9 mouse cellular contexts compared by ENCODE assay signal in the genomic region with DNA sequence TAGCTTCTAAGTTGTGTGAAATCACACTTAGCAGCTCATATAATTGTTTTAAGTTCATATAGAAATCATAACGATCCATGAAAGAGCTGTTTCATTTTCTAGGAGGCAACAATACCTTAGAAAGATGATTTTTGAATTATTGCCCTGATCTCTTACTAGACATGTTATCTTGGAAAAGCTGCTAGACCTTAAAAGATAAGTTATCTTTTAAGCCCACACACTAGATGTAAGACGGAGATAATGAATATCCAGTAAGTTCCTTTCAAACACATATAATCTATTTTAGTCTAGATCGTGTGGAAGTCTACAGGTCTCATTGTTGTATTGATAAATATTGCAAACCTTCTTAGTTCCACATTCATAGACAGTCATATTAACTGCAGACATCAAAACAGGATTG. TPM values are rescaled to one million over a fixed set of nuclear protein-coding genes. Genes with fewer than 3 reads are reported as not detected.
DNase-seq lines count a peak whose midpoint lies in the region; ATAC-seq lines count a peak whose summit lies in the region.
"Had no signal": no experiment of that assay in that cellular context is flagged by ENCODE, and none has a peak within 500 bp of the region (broad histone marks: within the 10 kb centered on the region; RNA-seq: fewer than 3 reads in every experiment).

No protein-coding gene starts in this region.

- DNase-seq in lung, postnatal 36 days, result no peak
- no peak for DNase-seq in forebrain, embryonic 10.5 days (ENCODE audit: extremely low spot score, low spot score)
- no peak for DNase-seq in retina, embryonic 14.5 days (ENCODE audit: low spot score)
- DNase-seq in left cerebral cortex, adult 11 months (ENCODE audit: low spot score), result no peak
- DNase-seq in left cerebral cortex, postnatal 10 days (ENCODE audit: extremely low spot score in 1 of 2, low spot score in 2 of 2), result no peak
- DNase-seq: adrenal gland, postnatal 10 days had no signal

- peaks cover 9% of the 10 kb centered on the region; the same call in 1 of the 2 replicates for H3K4me1 ChIP-seq in lung, embryonic 16.5 days (replicated peaks; ENCODE audit: control insufficient read depth, insufficient read depth, low read length)
- H3K4me1 ChIP-seq in forebrain, embryonic 10.5 days, result peaks cover 25% of the 10 kb centered on the region
- H3K4me1 ChIP-seq in limb, embryonic 13.5 days, result peaks cover 13% of the 10 kb centered on the region
- H3K4me1 ChIP-seq in stomach, embryonic 15.5 days, result no peaks in the 10 kb centered on the region; the same call in 1 of the 2 replicates

- no peaks in the 10 kb centered on the region for H3K27me3 ChIP-seq in lung, embryonic 16.5 days (ENCODE audit: control insufficient read depth, insufficient read depth, low read depth, low read length)
- no peaks in the 10 kb centered on the region for H3K27me3 ChIP-seq in forebrain, embryonic 10.5 days (ENCODE audit: poor library complexity, severe bottlenecking)
- H3K27me3 ChIP-seq in limb, embryonic 13.5 days, result no peaks in the 10 kb centered on the region
- H3K27me3 ChIP-seq in stomach, embryonic 15.5 days (replicated peaks), result no peaks in the 10 kb centered on the region

- H3K9me3 ChIP-seq in lung, embryonic 16.5 days (ENCODE audit: control insufficient read depth, low read length), result no peaks in the 10 kb centered on the region
- no peaks in the 10 kb centered on the region for H3K9me3 ChIP-seq in forebrain, embryonic 10.5 days
- H3K9me3 ChIP-seq in limb, embryonic 13.5 days, result no peaks in the 10 kb centered on the region
- no peaks in the 10 kb centered on the region for H3K9me3 ChIP-seq in stomach, embryonic 15.5 days

- intact Hi-C loops in left cerebral cortex, postnatal 10 days (cut with DNase I), result no loop called here

- WGBS in lung, embryonic 16.5 days, result 42% methylated on average over 3 of the region's 3 CpGs
- WGBS in forebrain, embryonic 10.5 days, result 87% methylated on average over 3 of the region's 3 CpGs
- WGBS in limb, embryonic 13.5 days, result 85% methylated on average over 3 of the region's 3 CpGs
- WGBS in stomach, embryonic 15.5 days, result 56% methylated on average over 3 of the region's 3 CpGs

- H3K9ac ChIP-seq in lung, embryonic 16.5 days (ENCODE audit: low read length), result no peak overlapping the region
- H3K9ac ChIP-seq in limb, embryonic 13.5 days, result peak overlapping the region; percentile 48
- H3K9ac ChIP-seq in stomach, embryonic 15.5 days, result no peak overlapping the region

- no peak overlapping the region for H3K27ac ChIP-seq in lung, embryonic 16.5 days (ENCODE audit: low read length)
- H3K27ac ChIP-seq in forebrain, embryonic 10.5 days, result peak overlapping the region; percentile 94; the same call in 1 of the 2 replicates
- H3K27ac ChIP-seq in limb, embryonic 13.5 days, result no peak overlapping the region
- H3K27ac ChIP-seq in stomach, embryonic 15.5 days, result no peak overlapping the region

- peak overlapping the region; percentile 63 for H3K4me2 ChIP-seq in lung, embryonic 16.5 days (ENCODE audit: low read depth, low read length)
- peak overlapping the region; percentile 62 for H3K4me2 ChIP-seq in limb, embryonic 13.5 days (replicated peaks)
- H3K4me2 ChIP-seq in stomach, embryonic 15.5 days, result peak overlapping the region; percentile 53

- peak overlapping the region; percentile 36 for H3K4me3 ChIP-seq in lung, embryonic 16.5 days (ENCODE audit: low read length)
- peak overlapping the region; percentile 87 for H3K4me3 ChIP-seq in forebrain, embryonic 10.5 days
- peak overlapping the region; percentile 36 for H3K4me3 ChIP-seq in limb, embryonic 13.5 days
- 0 out of 2 replicates have a peak overlapping the region, but pooled peaks have one; percentile 19 for H3K4me3 ChIP-seq in stomach, embryonic 15.5 days (replicated peaks)

- peaks cover 6% of the 10 kb centered on the region for H3K36me3 ChIP-seq in lung, embryonic 16.5 days (ENCODE audit: control insufficient read depth, insufficient read depth, low read length)
- H3K36me3 ChIP-seq in forebrain, embryonic 10.5 days (replicated peaks), result peaks cover 31% of the 10 kb centered on the region
- H3K36me3 ChIP-seq in limb, embryonic 13.5 days, result peaks cover 10% of the 10 kb centered on the region
- no peaks in the 10 kb centered on the region for H3K36me3 ChIP-seq in stomach, embryonic 15.5 days

- ATAC-seq in lung, embryonic 16.5 days (ENCODE audit: low read depth), result no peak
- no peak for ATAC-seq in limb, embryonic 13.5 days (ENCODE audit: low FRiP score, low read depth)
- no peak for ATAC-seq in stomach, embryonic 15.5 days (ENCODE audit: insufficient read depth, low FRiP score, low read depth)

RNA-seq across cellular contexts. Expression of a gene that starts 1.4 kb away (rescaled TPM):
- 59.5 and 60.3 TPM in 2 replicates for polyA plus RNA-seq in lung, embryonic 16.5 days (2015; fragmentation: Nextera tagmentation; extraction: Ambion mirVana)
- polyA plus RNA-seq in forebrain, embryonic 10.5 days (2016; fragmentation: Nextera tagmentation; extraction: Ambion mirVana), result 89.7 and 93.8 TPM in 2 replicates
- polyA plus RNA-seq in limb, embryonic 13.5 days (2015; fragmentation: Nextera tagmentation; extraction: Ambion mirVana), result 60.0 and 60.9 TPM in 2 replicates
- polyA plus RNA-seq in stomach, embryonic 15.5 days (2015; fragmentation: Nextera tagmentation; extraction: Ambion mirVana), result 57.3 and 62.3 TPM in 2 replicates
- 10 to 100 TPM; 46.4 to 47.0 TPM for total RNA-seq in left cerebral cortex, postnatal 10 days (2021)

RNA-seq across cellular contexts. Expression of a gene that starts 1.7 kb away (rescaled TPM):
- 18.5 and 19.6 TPM in 2 replicates for polyA plus RNA-seq in lung, embryonic 16.5 days (2015; fragmentation: Nextera tagmentation; extraction: Ambion mirVana)
- polyA plus RNA-seq in forebrain, embryonic 10.5 days (2016; fragmentation: Nextera tagmentation; extraction: Ambion mirVana), result 18.0 and 18.7 TPM in 2 replicates
- polyA plus RNA-seq in limb, embryonic 13.5 days (2015; fragmentation: Nextera tagmentation; extraction: Ambion mirVana), result 22.8 and 24.1 TPM in 2 replicates
- 13.6 and 15.2 TPM in 2 replicates for polyA plus RNA-seq in stomach, embryonic 15.5 days (2015; fragmentation: Nextera tagmentation; extraction: Ambion mirVana)
- 10 to 100 TPM; 54.8 to 58.1 TPM for total RNA-seq in left cerebral cortex, postnatal 10 days (2021)

RNA-seq across cellular contexts. Expression of a gene that starts 51.5 kb away (rescaled TPM):
- polyA plus RNA-seq in lung, embryonic 16.5 days (2015; fragmentation: Nextera tagmentation; extraction: Ambion mirVana), result 68.5 and 79.8 TPM in 2 replicates
- 92.5 and 102 TPM in 2 replicates for polyA plus RNA-seq in forebrain, embryonic 10.5 days (2016; fragmentation: Nextera tagmentation; extraction: Ambion mirVana)
- polyA plus RNA-seq in limb, embryonic 13.5 days (2015; fragmentation: Nextera tagmentation; extraction: Ambion mirVana), result 78.1 and 86.2 TPM in 2 replicates
- polyA plus RNA-seq in stomach, embryonic 15.5 days (2015; fragmentation: Nextera tagmentation; extraction: Ambion mirVana), result 61.4 and 69.8 TPM in 2 replicates
- total RNA-seq in left cerebral cortex, postnatal 10 days (2021), result 1 to 10 TPM; 1.9 to 2.4 TPM

RNA-seq across cellular contexts. Expression of a gene that starts 51.8 kb away (rescaled TPM):
- polyA plus RNA-seq in lung, embryonic 16.5 days (2015; fragmentation: Nextera tagmentation; extraction: Ambion mirVana), result 16.8 and 20.1 TPM in 2 replicates
- polyA plus RNA-seq in forebrain, embryonic 10.5 days (2016; fragmentation: Nextera tagmentation; extraction: Ambion mirVana), result 20.1 and 21.3 TPM in 2 replicates
- polyA plus RNA-seq in limb, embryonic 13.5 days (2015; fragmentation: Nextera tagmentation; extraction: Ambion mirVana), result 16.2 and 17.4 TPM in 2 replicates
- polyA plus RNA-seq in stomach, embryonic 15.5 days (2015; fragmentation: Nextera tagmentation; extraction: Ambion mirVana), result 13.3 and 13.4 TPM in 2 replicates
- 10 to 100 TPM; 11.5 to 11.7 TPM for total RNA-seq in left cerebral cortex, postnatal 10 days (2021)

Comparison
In these comparisons a context has a peak if more than half of its experiments do, and no peak if none do; other contexts are left out.
1. H3K4me3 ChIP-seq: peak in every context shown above with its lines; median percentile 87 in forebrain, embryonic 10.5 days; 36 in lung, embryonic 16.5 days; 36 in limb, embryonic 13.5 days; 19 in stomach, embryonic 15.5 days.